Mouse (Mus musculus): ENCODE results near the gene Olfr1034.
A peak's percentile ranks its signal among the peaks of the same experiment; 100 is the strongest.
"Not testable (repeated sequence)": the region's sequence is repeated elsewhere in the genome, so short reads cannot be mapped to it uniquely, and the experiment has no call there.

Gene Olfr1034

GRCm38 (mm10) chr2:86045561-86045960 is at the start of gene Olfr1034:
Gene Olfr1034 (plus strand): TSS chr2:86045861.
- DNase-seq (ENCODE audit: low read depth, low spot score), result no peak

GRCm38 (mm10) chr2:86005240-86005639 is 40.4 kb upstream of the Olfr1034 start, which contains the start of gene Olfr1032:
Gene Olfr1032 (plus strand): TSS chr2:86005540.
- DNase-seq (ENCODE audit: low read depth, low spot score), result no peak

- DNase-seq (ENCODE audit: low read depth, low spot score), result peak; percentile 5
Measured at GRCm38 (mm10) chr2:86020406-86020805, 25.3 kb upstream of the Olfr1034 start, which contains the start of gene Olfr1033. Gene Olfr1033 (plus strand): TSS chr2:86020633.

- DNase-seq (ENCODE audit: low read depth, low spot score), result not testable (repeated sequence)
Measured at GRCm38 (mm10) chr2:86021518-86021917, 24.1 kb upstream of the Olfr1034 start.

GRCm38 (mm10) chr2:86050777-86051176 is 5.1 kb downstream of the Olfr1034 start:
- DNase-seq (ENCODE audit: low read depth, low spot score), result not testable (repeated sequence)

- not testable (repeated sequence) for DNase-seq (ENCODE audit: low read depth, low spot score)
Measured at GRCm38 (mm10) chr2:86063766-86064165, 18.1 kb downstream of the Olfr1034 start.

GRCm38 (mm10) chr2:86070189-86070588 is 24.5 kb downstream of the Olfr1034 start:
- DNase-seq (ENCODE audit: low read depth, low spot score), result no peak

GRCm38 (mm10) chr2:86073692-86074091 is 28.0 kb downstream of the Olfr1034 start, which contains the start of gene Olfr1036:
Gene Olfr1036 (plus strand): TSS chr2:86073992.
- not testable (repeated sequence) for DNase-seq (ENCODE audit: low read depth, low spot score)

- not testable (repeated sequence) for DNase-seq (ENCODE audit: low read depth, low spot score)
Measured at GRCm38 (mm10) chr2:86080478-86080877, 34.8 kb downstream of the Olfr1034 start.

GRCm38 (mm10) chr2:86087285-86087684 is 41.6 kb downstream of the Olfr1034 start, which contains the start of gene Olfr1037:
Gene Olfr1037 (minus strand): TSS chr2:86087385.
- DNase-seq (ENCODE audit: low read depth, low spot score), result no peak

All from skeletal muscle tissue, adult 2 months (tissue).